Mouse (Mus musculus) MEL (cell line): ENCODE measurements around the gene Coro7. TPM values are rescaled to one million over a fixed set of nuclear protein-coding genes. Genes with fewer than 3 reads are reported as not detected.

Experiments used
- DNase-seq: peaks from one replicate; pipeline ENCODE4 v3.0.0; 2011; ENCODE audit warnings: low read depth, low spot score
- H3K27ac ChIP-seq: 2 replicates; pipeline ENCODE4 v1.5.1; 2012; ENCODE audit warnings: low read depth, mild to moderate bottlenecking, control low read depth, low read length, moderate library complexity; ENCODE audit not compliant: control insufficient read depth
- H3K27me3 ChIP-seq, 2 experiments: fragments of 150-350 bp in 1 of 2; sonication (generic) in 1 of 2; 2 replicates each; pipeline ENCODE4 v1.6.1; 2012; ENCODE audit warnings: low read length in 2 of 2, mild to moderate bottlenecking in 2 of 2, improper control_type of control experiment in 1 of 2, moderate library complexity in 1 of 2; ENCODE audit not compliant: insufficient read depth in 2 of 2, control insufficient read depth in 1 of 2
- H3K36me3 ChIP-seq, 2 experiments: 2 replicates each; pipeline ENCODE4 v1.6.1; 2012 to 2014; ENCODE audit warnings: low read length in 2 of 2, improper control_type of control experiment in 1 of 2, inconsistent platforms in 1 of 2, mild to moderate bottlenecking in 1 of 2; ENCODE audit not compliant: insufficient read depth in 2 of 2, control insufficient read depth in 1 of 2
- H3K4me1 ChIP-seq, 2 experiments: fragments of 150-350 bp in 1 of 2; sonication (generic) in 1 of 2; 2 replicates each; pipeline ENCODE4 v1.6.1; 2012; ENCODE audit warnings: low read length in 2 of 2, improper control_type of control experiment in 1 of 2, mild to moderate bottlenecking in 1 of 2; ENCODE audit not compliant: insufficient read depth in 2 of 2, control insufficient read depth in 1 of 2
- H3K4me3 ChIP-seq, 2 experiments: fragments of 150-350 bp in 1 of 2; sonication (generic) in 1 of 2; 2 replicates each; pipeline ENCODE4 v1.5.1; 2012; ENCODE audit warnings: low read depth in 2 of 2, low read length in 2 of 2, mild to moderate bottlenecking in 2 of 2, moderate library complexity in 2 of 2, control low read depth in 1 of 2, improper control_type of control experiment in 1 of 2; ENCODE audit not compliant: control insufficient read depth in 1 of 2, insufficient read depth in 1 of 2
- H3K79me2 ChIP-seq: 2 replicates; pipeline ENCODE4 v1.6.1; 2012; ENCODE audit warnings: mild to moderate bottlenecking, low read length, moderate library complexity; ENCODE audit not compliant: control insufficient read depth, poor library complexity, insufficient read depth
- H3K9ac ChIP-seq: 2 replicates; pipeline ENCODE4 v1.6.1; 2012; ENCODE audit warnings: low read depth, mild to moderate bottlenecking, control low read depth, low read length, moderate library complexity; ENCODE audit not compliant: control insufficient read depth, poor library complexity, severe bottlenecking
- H3K9me3 ChIP-seq: fragments of 150-350 bp; sonication (generic); replicated peaks from 2 replicates; pipeline ENCODE4 v1.6.1; 2012; ENCODE audit warnings: mild to moderate bottlenecking, low read length, improper control_type of control experiment, moderate library complexity; ENCODE audit not compliant: insufficient read depth
- BHLHE40 ChIP-seq: IDR thresholded peaks from 2 replicates; pipeline ENCODE4 v1.6.1; 2012; ENCODE audit warnings: low read depth, mild to moderate bottlenecking, inconsistent platforms, low read length, improper control_type of control experiment, borderline replicate concordance
- ELF1 ChIP-seq: IDR thresholded peaks from 2 replicates; pipeline ENCODE4 v1.6.1; 2014; ENCODE audit warnings: low read depth, mild to moderate bottlenecking, inconsistent platforms, low read length, improper control_type of control experiment, moderate library complexity
- GATA1 ChIP-seq: IDR thresholded peaks from 2 replicates; pipeline ENCODE4 v1.6.1; 2011; ENCODE audit warnings: low read depth, low read length, improper control_type of control experiment
- KAT2A ChIP-seq: conservative IDR thresholded peaks from 2 replicates; pipeline ENCODE4 v1.6.1; 2012; ENCODE audit warnings: low read depth, low read length, improper control_type of control experiment, inconsistent platforms
- MAFK ChIP-seq: IDR thresholded peaks from 2 replicates; pipeline ENCODE4 v1.6.1; 2011; ENCODE audit warnings: low read depth, mild to moderate bottlenecking, low read length, improper control_type of control experiment, borderline replicate concordance
- MAZ ChIP-seq: IDR thresholded peaks from 2 replicates; pipeline ENCODE4 v1.6.1; 2012; ENCODE audit warnings: low read depth, mild to moderate bottlenecking, inconsistent platforms, low read length, improper control_type of control experiment
- MYC ChIP-seq: IDR thresholded peaks from 2 replicates; pipeline ENCODE4 v1.6.1; 2011; ENCODE audit warnings: low read depth, mild to moderate bottlenecking, low read length, improper control_type of control experiment, moderate library complexity
- POLR2A ChIP-seq, 2 experiments: IDR thresholded peaks; 2 replicates each; pipeline ENCODE4 v1.6.1; 2011 to 2012; ENCODE audit warnings: low read length in 2 of 2, mild to moderate bottlenecking in 2 of 2, control low read depth in 1 of 2, improper control_type of control experiment in 1 of 2, low read depth in 1 of 2, moderate library complexity in 1 of 2; ENCODE audit not compliant: control insufficient read depth in 1 of 2, insufficient read depth in 1 of 2, poor library complexity in 1 of 2
- POLR2AphosphoS2 ChIP-seq: IDR thresholded peaks from 2 replicates; pipeline ENCODE4 v1.6.1; 2011; ENCODE audit warnings: low read length, improper control_type of control experiment
- POLR2AphosphoS5 ChIP-seq: IDR thresholded peaks from 2 replicates; pipeline ENCODE4 v1.6.1; 2012; ENCODE audit warnings: low read depth, borderline replicate concordance, mild to moderate bottlenecking, inconsistent platforms, low read length, moderate library complexity, mixed read lengths
- SMC3 ChIP-seq: IDR thresholded peaks from 2 replicates; pipeline ENCODE4 v1.6.1; 2011; ENCODE audit warnings: low read depth, low read length, improper control_type of control experiment
- USF2 ChIP-seq, 2 experiments: IDR thresholded peaks; 2 replicates each; pipeline ENCODE4 v1.6.1; 2011 to 2012; ENCODE audit warnings: improper control_type of control experiment in 2 of 2, low read length in 2 of 2, borderline replicate concordance in 1 of 2, inconsistent platforms in 1 of 2, low read depth in 1 of 2, mild to moderate bottlenecking in 1 of 2; ENCODE audit not compliant: insufficient read depth in 1 of 2
- ZMIZ1 ChIP-seq: IDR thresholded peaks from 2 replicates; pipeline ENCODE4 v1.6.1; 2012; ENCODE audit warnings: low read depth, mild to moderate bottlenecking, inconsistent platforms, low read length, improper control_type of control experiment, moderate library complexity
- ZNF384 ChIP-seq: IDR thresholded peaks from 2 replicates; pipeline ENCODE4 v1.6.1; 2012; ENCODE audit warnings: low read depth, mild to moderate bottlenecking, inconsistent platforms, low read length, improper control_type of control experiment
- polyA plus RNA-seq, 2 experiments: library from polyadenylated mRNA; stranded (reverse) in 1 of 2; unstranded in 1 of 2; fragments of >175 nt in 1 of 2; fragments of >200 nt in 1 of 2; gene quantifications; 2 replicates each; pipeline versions ENCODE4 v1.2.1 to v1.2.4; 2012; ENCODE audit warnings: low replicate concordance in 2 of 2, low read depth in 1 of 2; ENCODE audit not compliant: insufficient read length in 2 of 2, insufficient read depth in 1 of 2, missing spikeins in 1 of 2
- total RNA-seq: library from RNA; depleted of rRNA; stranded (reverse); fragments of 300-350 nt; gene quantifications from 2 replicates; pipeline ENCODE4 v1.2.3, GENCODE M21; 2012

Coro7 gene
- total and polyA plus RNA-seq, 3 experiments = 9.8 to 38.3 TPM; not detected in 1

- 0 out of 2 replicates have a peak, but pooled peaks have one; percentile 16 for TF ChIP-seq ZNF384
- TF ChIP-seq GATA1 = no peak
- TF ChIP-seq POLR2AphosphoS2 = no peak
- H3K4me1 ChIP-seq = peaks cover 4 to 14% of the 10 kb centered on the region in 2 experiments; a peak in 3 of 4 replicates
These were observed 38.3 kb upstream of the Coro7 start for GRCm38 (mm10) chr16:4717866-4718265.

GRCm38 (mm10) chr16:4713861-4714710, 34.5 kb upstream of the Coro7 start:
- Histone ChIP-seq H3K9ac (no peak overlapping the region), H3K9me3 (no peaks in the 10 kb centered on the region), H3K27me3 (no peaks in the 10 kb centered on the region), H3K4me3 (no peak overlapping the region), H3K79me2 (peaks cover 15% of the 10 kb centered on the region), H3K36me3 (peaks cover 6 to 7% of the 10 kb centered on the region in 2 experiments), H3K27ac (no peak overlapping the region), H3K4me1 (peaks cover 3 to 7% of the 10 kb centered on the region in 2 experiments; a peak in 2 of 4 replicates)
- TF ChIP-seq SMC3 = no peak
- TF ChIP-seq POLR2AphosphoS5 = no peak
- no peak for TF ChIP-seq ELF1
- no peak for TF ChIP-seq MAZ
- TF ChIP-seq BHLHE40 = no peak
- no peak for TF ChIP-seq KAT2A
- TF ChIP-seq MAFK = no peak
- no peak for TF ChIP-seq USF2 (IDR thresholded peaks at IDR 0.05; ENCODE audit: borderline replicate concordance in 1 of 2, insufficient read depth in 1 of 2, low read depth in 1 of 2, low read length in 2 of 2)
- no peak for TF ChIP-seq POLR2A (IDR thresholded peaks at IDR 0.05; ENCODE audit: control insufficient read depth in 1 of 2, insufficient read depth in 1 of 2, low read depth in 1 of 2, low read length in 2 of 2, poor library complexity in 1 of 2)
- TF ChIP-seq ZMIZ1 = no peak
- no peak for TF ChIP-seq MYC
- DNase-seq = no peak

More at GRCm38 (mm10) chr16:4717866-4718265, 38.3 kb upstream of the Coro7 start:
- Histone ChIP-seq H3K27me3 (no peaks in the 10 kb centered on the region), H3K79me2 (peaks cover 16% of the 10 kb centered on the region), H3K9ac (peak overlapping the region; percentile 94), H3K27ac (no peak overlapping the region), H3K36me3 (peaks cover 0 to 17% of the 10 kb centered on the region in 2 experiments; a peak in 3 of 4 replicates), H3K4me3 (peak overlapping the region; percentile 65 to 93), H3K9me3 (no peaks in the 10 kb centered on the region)
- DNase-seq = peak; percentile 32
